Mouse (Mus musculus): Measurements from ENCODE around the gene Sfmbt1. TPM values are rescaled to one million over a fixed set of nuclear protein-coding genes. Genes with fewer than 3 reads are reported as not detected.
A peak's percentile ranks its signal among the peaks of the same experiment; 100 is the strongest.

Sfmbt1 gene
- polyA plus RNA-seq, 1 experiment, result 26.8 TPM

GRCm38 (mm10) chr14:30743891-30744290, 29.2 kb downstream of the Sfmbt1 start:
- Histone ChIP-seq H3K27ac (ENCODE audit: insufficient read depth, low read depth, low read length) (no peak overlapping the region), H3K4me3 (ENCODE audit: insufficient read depth, low read length) (no peak overlapping the region), H3K4me1 (ENCODE audit: control insufficient read depth, insufficient read depth, low read length) (peaks cover 17% of the 10 kb centered on the region)
- TF ChIP-seq POLR2A (IDR thresholded peaks at IDR 0.05; ENCODE audit: borderline replicate concordance, low read depth, low read length), result no peak
- no peak for TF ChIP-seq CTCF (IDR thresholded peaks at IDR 0.05; ENCODE audit: low read depth, low read length)

- TF ChIP-seq CTCF (IDR thresholded peaks at IDR 0.05; ENCODE audit: low read depth, low read length) (no peak), POLR2A (IDR thresholded peaks at IDR 0.05; ENCODE audit: borderline replicate concordance, low read depth, low read length) (no peak)
- Histone ChIP-seq H3K27ac (ENCODE audit: insufficient read depth, low read depth, low read length) (peak overlapping the region; percentile 56), H3K4me1 (ENCODE audit: control insufficient read depth, insufficient read depth, low read length) (peaks cover 10% of the 10 kb centered on the region), H3K4me3 (ENCODE audit: insufficient read depth, low read length) (no peak overlapping the region)
Measured at GRCm38 (mm10) chr14:30746160-30746559, 31.5 kb downstream of the Sfmbt1 start.

- Histone ChIP-seq H3K4me1 (ENCODE audit: control insufficient read depth, insufficient read depth, low read length) (peaks cover 35% of the 10 kb centered on the region), H3K4me3 (ENCODE audit: insufficient read depth, low read length) (no peak overlapping the region), H3K27ac (ENCODE audit: insufficient read depth, low read depth, low read length) (no peak overlapping the region)
- TF ChIP-seq CTCF (IDR thresholded peaks at IDR 0.05; ENCODE audit: low read depth, low read length) (no peak), POLR2A (IDR thresholded peaks at IDR 0.05; ENCODE audit: borderline replicate concordance, low read depth, low read length) (no peak)
Measured at GRCm38 (mm10) chr14:30757239-30757638, 42.6 kb downstream of the Sfmbt1 start.

- peak overlapping the region; percentile 82 for H3K27ac ChIP-seq (ENCODE audit: insufficient read depth, low read depth, low read length)
- peaks cover 53% of the 10 kb centered on the region for H3K4me1 ChIP-seq (ENCODE audit: control insufficient read depth, insufficient read depth, low read length)
- TF ChIP-seq POLR2A (IDR thresholded peaks at IDR 0.05; ENCODE audit: borderline replicate concordance, low read depth, low read length), result no peak
- no peak for TF ChIP-seq CTCF (IDR thresholded peaks at IDR 0.05; ENCODE audit: low read depth, low read length)
- no peak overlapping the region for H3K4me3 ChIP-seq (ENCODE audit: insufficient read depth, low read length)
Measured at GRCm38 (mm10) chr14:30761211-30761610, 46.6 kb downstream of the Sfmbt1 start.

GRCm38 (mm10) chr14:30762131-30762903, 47.7 kb downstream of the Sfmbt1 start:
- TF ChIP-seq POLR2A (IDR thresholded peaks at IDR 0.05; ENCODE audit: borderline replicate concordance, low read depth, low read length) (no peak), CTCF (IDR thresholded peaks at IDR 0.05; ENCODE audit: low read depth, low read length) (no peak)
- Histone ChIP-seq H3K4me1 (ENCODE audit: control insufficient read depth, insufficient read depth, low read length) (peaks cover 51% of the 10 kb centered on the region), H3K27ac (ENCODE audit: insufficient read depth, low read depth, low read length) (peak overlapping the region; percentile 65), H3K4me3 (ENCODE audit: insufficient read depth, low read length) (no peak overlapping the region)

GRCm38 (mm10) chr14:30762904-30763568, 48.4 kb downstream of the Sfmbt1 start:
- TF ChIP-seq POLR2A (IDR thresholded peaks at IDR 0.05; ENCODE audit: borderline replicate concordance, low read depth, low read length) (no peak), CTCF (IDR thresholded peaks at IDR 0.05; ENCODE audit: low read depth, low read length) (no peak)
- no peak overlapping the region for H3K4me3 ChIP-seq (ENCODE audit: insufficient read depth, low read length)
- H3K27ac ChIP-seq (ENCODE audit: insufficient read depth, low read depth, low read length), result peak overlapping the region; percentile 81
- peaks cover 49% of the 10 kb centered on the region for H3K4me1 ChIP-seq (ENCODE audit: control insufficient read depth, insufficient read depth, low read length)

GRCm38 (mm10) chr14:30784614-30785013, 70.0 kb downstream of the Sfmbt1 start:
- H3K27ac ChIP-seq (ENCODE audit: insufficient read depth, low read depth, low read length), result no peak overlapping the region
- no peak overlapping the region for H3K4me3 ChIP-seq (ENCODE audit: insufficient read depth, low read length)
- TF ChIP-seq CTCF (IDR thresholded peaks at IDR 0.05; ENCODE audit: low read depth, low read length), result no peak
- TF ChIP-seq POLR2A (IDR thresholded peaks at IDR 0.05; ENCODE audit: borderline replicate concordance, low read depth, low read length), result no peak
- H3K4me1 ChIP-seq (ENCODE audit: control insufficient read depth, insufficient read depth, low read length), result peaks cover 14% of the 10 kb centered on the region

GRCm38 (mm10) chr14:30789471-30789870, 74.8 kb downstream of the Sfmbt1 start:
- H3K4me3 ChIP-seq (ENCODE audit: insufficient read depth, low read length), result no peak overlapping the region
- TF ChIP-seq POLR2A (IDR thresholded peaks at IDR 0.05; ENCODE audit: borderline replicate concordance, low read depth, low read length) (no peak), CTCF (IDR thresholded peaks at IDR 0.05; ENCODE audit: low read depth, low read length) (no peak)
- H3K4me1 ChIP-seq (ENCODE audit: control insufficient read depth, insufficient read depth, low read length), result peaks cover 8% of the 10 kb centered on the region
- no peak overlapping the region for H3K27ac ChIP-seq (ENCODE audit: insufficient read depth, low read depth, low read length)

GRCm38 (mm10) chr14:30792871-30793270, 78.2 kb downstream of the Sfmbt1 start:
- no peak overlapping the region for H3K27ac ChIP-seq (ENCODE audit: insufficient read depth, low read depth, low read length)
- H3K4me3 ChIP-seq (ENCODE audit: insufficient read depth, low read length), result no peak overlapping the region
- H3K4me1 ChIP-seq (ENCODE audit: control insufficient read depth, insufficient read depth, low read length), result peaks cover 5% of the 10 kb centered on the region
- TF ChIP-seq CTCF (IDR thresholded peaks at IDR 0.05; ENCODE audit: low read depth, low read length), result no peak

GRCm38 (mm10) chr14:30801756-30802155, 87.1 kb downstream of the Sfmbt1 start:
- H3K27ac ChIP-seq (ENCODE audit: insufficient read depth, low read depth, low read length), result no peak overlapping the region

More at GRCm38 (mm10) chr14:30801756-30802155, 87.1 kb downstream of the Sfmbt1 start:
- TF ChIP-seq POLR2A (IDR thresholded peaks at IDR 0.05; ENCODE audit: borderline replicate concordance, low read depth, low read length), result no peak
- TF ChIP-seq CTCF (IDR thresholded peaks at IDR 0.05; ENCODE audit: low read depth, low read length), result no peak
- H3K4me3 ChIP-seq (ENCODE audit: insufficient read depth, low read length), result no peak overlapping the region
- H3K4me1 ChIP-seq (ENCODE audit: control insufficient read depth, insufficient read depth, low read length), result no peaks in the 10 kb centered on the region
